Mouse (Mus musculus) right cerebral cortex, postnatal 36 days (tissue): ENCODE measurements around the gene Il20ra.

Source experiments
- DNase-seq, 2 experiments: peaks; one replicate each; pipeline ENCODE4 v3.0.0; 2022; ENCODE audit warnings: low spot score in 2 of 2, mixed read lengths in 1 of 2

Il20ra gene

DNA sequence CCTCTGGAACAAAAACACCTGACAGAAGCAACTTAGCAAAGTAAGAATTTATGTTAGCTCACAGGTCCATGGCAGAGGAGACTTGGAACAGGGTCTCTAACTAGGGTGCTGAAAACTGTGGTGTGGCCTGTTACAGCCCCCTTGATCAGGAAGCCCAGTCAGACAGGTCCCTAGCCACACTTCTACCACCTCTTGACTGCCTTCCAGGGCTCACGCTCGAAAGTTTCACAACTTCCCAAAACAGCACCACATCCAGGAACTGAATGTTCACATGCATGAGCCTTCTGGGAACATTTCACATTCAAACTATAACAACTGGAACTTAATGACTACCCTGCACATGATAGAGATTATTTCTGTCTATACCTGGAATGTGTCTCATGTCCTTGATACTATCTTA lies 53.1 kb downstream of the Il20ra start:
- DNase-seq, result no peak

DNA sequence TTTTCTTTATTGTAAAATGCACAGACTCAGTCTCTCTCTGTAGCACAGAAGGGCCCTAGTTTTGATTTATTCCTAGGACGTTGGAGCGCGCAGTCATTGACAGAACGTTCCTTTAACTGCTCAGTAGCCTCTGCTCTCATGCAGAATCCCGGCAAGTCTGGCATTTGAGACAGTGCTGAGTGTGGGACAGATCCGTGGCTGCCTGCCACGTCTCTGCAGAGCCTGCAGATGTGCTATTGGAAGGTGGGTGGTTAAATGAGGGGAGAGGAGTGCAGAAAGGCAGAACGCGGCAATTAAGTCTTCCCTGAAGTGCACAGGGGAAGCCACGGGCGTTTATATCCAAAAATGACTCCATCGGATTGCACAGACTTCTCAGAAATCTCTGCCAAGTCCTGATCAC lies 66.7 kb downstream of the Il20ra start:
- peak; percentile 29 to 35 for DNase-seq

DNA sequence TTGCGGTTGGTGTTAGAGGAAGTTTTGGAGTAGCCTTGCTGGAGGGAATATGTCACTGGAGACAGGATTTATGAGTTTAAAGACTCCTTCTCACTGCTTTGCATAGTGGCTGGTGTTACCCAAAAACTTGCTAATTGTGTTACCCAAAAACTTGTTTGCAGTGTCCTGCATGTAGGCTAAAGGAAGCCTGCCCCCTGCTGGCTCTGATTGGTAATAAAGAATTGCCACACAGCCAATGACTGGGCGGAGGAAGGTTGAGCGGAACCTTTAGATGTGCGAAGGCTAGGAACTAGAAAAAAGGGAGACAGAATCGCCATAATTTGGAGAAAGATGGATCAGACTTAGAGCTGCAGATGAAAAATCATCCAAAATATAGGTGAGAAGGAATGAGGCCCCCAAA lies 69.0 kb downstream of the Il20ra start:
- no peak for DNase-seq

DNA sequence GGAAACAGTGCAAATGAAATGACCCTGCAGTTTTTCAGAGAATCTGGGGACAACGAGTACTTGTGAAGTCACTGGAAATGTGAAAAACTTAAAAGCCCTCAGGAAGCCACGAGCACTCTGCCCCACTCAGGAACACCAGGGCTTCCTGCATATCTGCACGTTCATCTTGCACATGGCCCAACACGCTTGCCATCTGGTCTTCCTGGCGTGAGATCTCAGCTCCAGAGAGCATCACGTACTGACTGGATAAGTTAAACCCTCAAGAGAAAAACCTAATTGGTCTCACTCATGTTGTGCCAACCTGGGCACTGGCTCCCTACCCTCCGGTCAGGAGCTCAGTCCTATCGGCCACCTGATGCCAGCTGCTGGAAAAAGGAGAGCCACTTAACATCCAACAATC lies 82.6 kb downstream of the Il20ra start:
- no peak for DNase-seq

DNA sequence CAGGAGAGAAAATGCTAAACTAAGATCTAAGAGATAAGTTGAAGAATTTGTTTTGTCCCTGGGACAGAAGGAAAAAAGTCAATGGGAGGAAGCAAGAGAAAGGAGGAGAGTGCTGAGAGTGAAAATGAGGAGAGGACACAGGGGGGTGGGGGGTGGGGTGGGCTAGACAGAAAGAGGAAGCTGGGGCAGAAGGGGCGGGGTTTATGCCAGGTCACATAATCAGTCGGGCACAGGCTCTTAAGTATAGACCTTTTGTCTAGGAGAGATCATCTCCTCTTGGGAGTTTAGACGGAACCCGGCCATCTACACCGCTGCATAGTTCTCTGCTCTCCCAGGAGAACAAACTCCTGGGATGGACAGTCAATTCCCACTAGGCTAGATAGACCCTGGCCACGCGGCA lies 90.6 kb downstream of the Il20ra start:
- DNase-seq, result no peak

DNA sequence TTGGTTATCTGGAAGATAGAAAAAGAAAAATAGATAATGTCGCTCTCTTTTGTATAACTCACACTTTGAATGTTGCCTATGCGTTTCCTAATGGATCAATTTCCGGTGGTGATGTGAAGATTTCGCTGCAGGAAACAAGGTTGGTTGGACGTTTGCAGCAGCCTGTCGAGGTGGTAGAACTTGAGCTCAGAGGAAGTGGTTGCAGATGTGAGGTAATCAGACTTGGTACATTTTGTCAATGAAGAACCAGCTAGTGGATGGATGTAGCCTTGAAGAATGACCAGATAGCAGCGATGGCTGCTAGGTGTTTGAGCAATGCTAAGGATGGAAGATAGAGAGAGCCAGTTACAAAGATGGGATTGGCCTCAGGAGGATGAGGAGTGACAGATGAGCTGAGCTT lies 92.4 kb downstream of the Il20ra start:
- DNase-seq, result no peak
